Mouse (Mus musculus) heart, postnatal 0 days (tissue): ENCODE measurements at regions not wholly inside any gene's neighbourhood (a gene's known extent, or its start where the extent isn't known, plus 50 kb on each side); places are given as distances from the start of the nearest gene placed in this dataset.
A peak's percentile ranks its signal among the peaks of the same experiment; 100 is the strongest.

Experiments
- ATAC-seq: fragments of 200-750 bp; cut with Nextera tagmentation; 2 replicates; pipeline ENCODE4 v1.8.0; 2017; ENCODE audit warnings: low read depth, moderate number of reproducible peaks, moderate library complexity; ENCODE audit not compliant: insufficient read depth
- DNase-seq: peaks from one replicate; pipeline ENCODE4 v3.0.0-alpha.2; 2016; ENCODE audit warnings: low spot score
- H3K27ac ChIP-seq: fragments of 300-500 bp; sonication (generic); 2 replicates; pipeline ENCODE4 v1.5.1; 2014; ENCODE audit warnings: low read depth, mild to moderate bottlenecking
- H3K27me3 ChIP-seq: fragments of 300-500 bp; sonication (generic); 2 replicates; pipeline ENCODE4 v1.6.1; 2014; ENCODE audit warnings: low read length, mixed read lengths; ENCODE audit not compliant: control insufficient read depth, insufficient read depth
- H3K36me3 ChIP-seq: fragments of 300-500 bp; sonication (generic); replicated peaks from 2 replicates; pipeline ENCODE4 v1.6.1; 2014; ENCODE audit warnings: low read length, mixed read lengths; ENCODE audit not compliant: control insufficient read depth, insufficient read depth
- H3K4me1 ChIP-seq: fragments of 300-500 bp; sonication (generic); 2 replicates; pipeline ENCODE4 v1.6.1; 2014; ENCODE audit warnings: antibody characterized with exemption; ENCODE audit not compliant: control insufficient read depth, insufficient read depth
- H3K4me2 ChIP-seq: fragments of 300-500 bp; sonication (generic); 2 replicates; pipeline ENCODE4 v1.6.1; 2014; ENCODE audit warnings: low read depth, mild to moderate bottlenecking, low read length, moderate library complexity
- H3K4me3 ChIP-seq: fragments of 300-500 bp; sonication (generic); 2 replicates; pipeline ENCODE4 v1.5.1; 2014; ENCODE audit warnings: low read depth, low read length
- H3K9ac ChIP-seq: fragments of 300-500 bp; sonication (generic); replicated peaks from 2 replicates; pipeline ENCODE4 v1.6.1; 2014; ENCODE audit warnings: low read depth, low read length, mixed read lengths
- H3K9me3 ChIP-seq: fragments of 300-500 bp; sonication (generic); replicated peaks from 2 replicates; pipeline ENCODE4 v1.6.1; 2016; ENCODE audit warnings: low read length; ENCODE audit not compliant: control insufficient read depth
- EP300 ChIP-seq: IDR thresholded peaks from 2 replicates; pipeline ENCODE4 v1.6.1; 2016; ENCODE audit warnings: antibody characterized with exemption, low read depth
- WGBS: fragments of 180-500 bp; shearing (Covaris S2); extraction: QIAGEN DNeasy Blood & Tissue Kit; methylation state at CpG from one replicate; pipeline ENCODE4 v1.1.7; 2014; 5-methylcytosine and 5-hydroxymethylcytosine counted together

- 26% methylated on average over 9 of the region's 9 CpGs for WGBS
- peak overlapping the region; percentile 29; the same call in 1 of the 2 replicates for H3K4me2 ChIP-seq
- peak; percentile 34 for ATAC-seq
Observed at GRCm38 (mm10) chr15:96749534-96750256, 50.2 kb upstream of the Slc38a2 start.

More at GRCm38 (mm10) chr15:96749534-96750256, 50.2 kb upstream of the Slc38a2 start:
- DNase-seq = peak; percentile 60
- H3K36me3 ChIP-seq = no peaks in the 10 kb centered on the region
- no peak for TF ChIP-seq EP300
- H3K4me1 ChIP-seq = peaks cover 18% of the 10 kb centered on the region
- H3K4me3 ChIP-seq = peak overlapping the region; percentile 3; the same call in 1 of the 2 replicates
- peak overlapping the region; percentile 100 for H3K27ac ChIP-seq
- H3K9me3 ChIP-seq = no peaks in the 10 kb centered on the region
- H3K9ac ChIP-seq = peak overlapping the region; percentile 63
- H3K27me3 ChIP-seq = no peaks in the 10 kb centered on the region
